Mouse (Mus musculus) T-cell, adult 2 months (primary cell): Measurements from ENCODE around the gene Inafm2.

Source experiments
- DNase-seq: peaks from one replicate; pipeline ENCODE4 v3.0.0; 2022; ENCODE audit warnings: low spot score

Gene Inafm2

DNA sequence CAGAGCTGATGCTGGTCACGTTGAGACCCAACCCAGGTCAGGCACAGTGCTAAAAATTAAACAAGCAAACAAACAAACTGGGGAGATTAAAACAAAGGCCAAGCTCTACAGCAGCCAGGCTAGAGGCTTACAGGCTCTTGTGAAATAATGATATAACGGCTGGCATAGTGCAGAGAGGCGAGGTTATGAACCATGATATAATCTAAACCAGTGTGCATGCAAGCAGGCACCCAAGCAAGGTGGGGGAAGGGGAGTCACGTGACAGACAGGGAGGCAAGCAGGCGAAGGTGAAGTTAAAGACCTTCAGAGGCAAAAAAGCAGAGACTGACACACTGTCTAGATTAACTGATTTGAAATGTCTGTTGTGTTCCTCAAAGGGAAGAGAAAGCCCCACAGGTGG is 37.5 kb downstream of the Inafm2 start:
- no peak for DNase-seq

- no peak for DNase-seq
These were observed 38.1 kb downstream of the Inafm2 start for GRCm38 (mm10) chr2:118783663-118784062.

- DNase-seq: no peak
These were observed 41.0 kb downstream of the Inafm2 start for GRCm38 (mm10) chr2:118786525-118786924.

GRCm38 (mm10) chr2:118789501-118789900 is 43.9 kb downstream of the Inafm2 start:
- DNase-seq: no peak

- DNase-seq: no peak
These were observed 44.6 kb downstream of the Inafm2 start for GRCm38 (mm10) chr2:118790221-118790550.

DNA sequence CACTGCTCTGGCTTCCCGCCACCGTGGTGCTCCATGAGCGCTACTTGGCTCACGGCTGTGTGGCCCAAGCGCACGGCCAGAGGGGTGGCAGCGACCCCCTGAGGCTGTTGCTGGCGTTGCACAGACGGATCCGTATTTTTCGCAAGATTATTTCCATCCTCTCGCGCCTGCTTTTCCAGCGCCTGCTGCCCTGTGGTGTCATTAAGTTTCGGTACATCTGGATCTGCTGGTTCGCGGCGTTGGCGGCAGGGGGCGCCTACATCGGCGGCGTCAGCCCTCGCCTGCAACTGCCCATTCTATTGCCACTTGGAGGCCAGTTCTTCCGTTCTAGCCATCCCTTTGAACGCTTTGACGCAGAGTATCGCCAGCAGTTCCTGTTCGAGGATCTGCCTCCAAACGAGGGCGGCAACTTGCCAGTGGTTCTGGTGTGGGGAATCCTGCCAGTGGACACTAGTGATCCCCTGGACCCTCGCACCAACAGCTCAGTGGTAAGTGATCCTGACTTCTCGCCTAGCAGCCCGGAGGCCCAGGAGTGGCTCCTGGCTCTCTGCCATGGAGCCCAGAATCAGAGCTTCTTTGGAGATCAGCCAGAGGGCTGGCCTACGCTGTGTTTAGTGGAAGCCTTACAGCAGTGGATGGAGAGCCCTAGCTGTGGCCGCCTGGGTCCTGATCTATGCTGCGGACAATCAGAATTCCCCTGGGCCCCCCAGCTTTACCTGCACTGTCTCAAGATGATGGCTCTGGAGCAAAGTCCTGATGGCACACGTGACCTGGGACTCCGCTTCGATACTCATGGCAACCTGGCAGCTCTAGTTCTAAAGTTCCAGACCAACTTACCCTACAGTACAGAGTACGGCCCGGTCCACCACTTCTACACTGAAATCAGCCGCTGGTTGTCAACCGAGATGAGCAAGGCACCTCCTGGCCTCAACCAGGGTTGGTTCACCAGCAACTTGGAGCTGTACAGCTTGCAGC is 45.3 kb downstream of the Inafm2 start:
- DNase-seq: no peak

- DNase-seq: no peak
These were observed 46.2 kb downstream of the Inafm2 start for GRCm38 (mm10) chr2:118791591-118792258.

GRCm38 (mm10) chr2:118792259-118792613 is 46.7 kb downstream of the Inafm2 start:
- DNase-seq: no peak

DNA sequence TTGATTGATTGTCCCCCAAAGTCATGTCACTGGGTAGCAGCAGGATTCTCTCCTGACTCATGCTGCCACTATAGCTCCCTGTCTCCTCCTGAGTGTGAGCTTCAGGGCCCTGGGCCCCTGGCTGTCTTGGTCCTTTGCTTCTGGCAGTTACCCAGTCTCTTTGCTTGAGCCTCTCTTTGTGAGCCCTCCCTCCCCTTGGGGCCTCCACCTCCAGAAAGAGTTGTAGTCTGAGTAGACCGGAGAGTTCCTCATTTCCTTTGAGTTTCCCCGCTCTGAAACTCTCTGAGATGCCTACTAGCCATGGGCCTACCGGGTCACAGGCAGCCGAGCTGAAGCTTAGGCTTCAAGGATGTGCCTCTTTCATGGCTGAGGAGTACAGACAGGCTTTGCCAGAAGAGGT is 48.1 kb downstream of the Inafm2 start:
- no peak for DNase-seq
